Mouse (Mus musculus): ENCODE results near the gene Colgalt1.

Colgalt1 gene

DNA sequence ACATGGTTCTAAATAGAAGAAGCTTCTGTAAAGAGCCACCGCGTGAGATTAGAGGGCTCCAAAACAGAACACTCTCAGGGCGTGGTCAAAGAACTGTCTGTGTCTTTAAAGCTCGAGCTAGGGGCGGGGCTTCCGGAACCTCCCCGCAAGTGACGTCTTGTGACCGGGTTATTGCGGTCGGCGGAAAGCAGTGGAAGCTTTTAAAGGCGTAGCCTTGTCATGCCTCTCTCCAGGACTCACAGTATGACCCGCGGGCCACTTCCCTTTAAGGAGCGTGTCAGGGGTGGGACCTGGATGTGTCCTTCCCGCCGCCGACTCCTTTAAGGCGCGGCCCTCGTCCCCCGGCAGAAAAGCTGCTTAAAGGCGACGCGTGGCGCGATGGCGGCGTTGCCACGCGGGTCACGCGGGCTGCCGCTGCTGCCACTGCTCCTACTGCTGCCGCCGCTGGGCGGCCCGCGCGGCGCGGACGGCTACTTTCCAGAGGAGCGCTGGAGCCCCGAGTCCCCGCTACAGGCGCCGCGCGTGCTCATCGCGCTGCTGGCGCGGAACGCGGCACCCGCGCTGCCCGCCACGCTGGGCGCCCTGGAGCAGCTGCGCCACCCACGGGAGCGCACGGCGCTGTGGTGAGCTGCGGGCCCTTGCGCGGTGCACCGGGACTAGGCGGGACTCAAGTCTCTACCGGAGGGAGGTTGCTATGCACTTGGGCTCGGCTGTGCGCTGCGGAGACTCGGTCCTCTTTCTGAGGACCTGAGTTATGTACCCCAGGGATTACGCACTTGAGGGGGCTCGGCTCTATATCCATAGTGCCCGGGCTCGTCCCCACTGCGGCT is at the start of gene Colgalt1:
Colgalt1 (plus strand) TSS at position 177 of the 830 bp plus-strand sequence.
- DNase-seq (ENCODE audit: low spot score in 2 of 2) = peak; percentile 96 to 98

GRCm38 (mm10) chr8:71561401-71561800 is 49.4 kb upstream of the Colgalt1 start:
- no peak for DNase-seq (ENCODE audit: low spot score in 2 of 2)

GRCm38 (mm10) chr8:71562751-71563150 is 48.0 kb upstream of the Colgalt1 start:
- peak in 1 of 2 experiments; percentile 60 for DNase-seq (ENCODE audit: low spot score in 2 of 2)

DNA sequence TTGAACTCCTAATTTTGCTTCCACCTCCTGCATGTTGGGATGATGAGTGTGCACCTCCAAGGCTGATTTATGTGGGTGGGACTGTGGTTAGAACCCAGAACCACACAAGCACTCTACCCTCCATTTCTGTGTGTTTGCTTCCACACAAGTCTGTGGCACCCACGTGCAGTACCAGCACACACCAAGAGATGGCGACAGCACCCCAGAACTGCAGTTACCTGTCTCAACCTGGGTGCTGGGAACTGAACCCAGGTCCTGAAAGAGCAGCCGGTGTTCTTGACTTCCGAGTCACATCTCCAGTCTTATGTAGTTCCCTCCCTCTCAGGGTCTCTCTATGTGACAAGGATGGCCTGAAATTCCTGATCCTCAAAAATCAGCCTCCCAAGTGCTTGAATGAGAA is 46.8 kb upstream of the Colgalt1 start:
- no peak for DNase-seq (ENCODE audit: low spot score in 2 of 2)

- DNase-seq (ENCODE audit: low spot score in 2 of 2) = no peak
Measured at GRCm38 (mm10) chr8:71566501-71566900, 44.3 kb upstream of the Colgalt1 start, which contains the start of gene Nxnl1. Gene Nxnl1, minus strand, starts transcription at chr8:71566601.

DNA sequence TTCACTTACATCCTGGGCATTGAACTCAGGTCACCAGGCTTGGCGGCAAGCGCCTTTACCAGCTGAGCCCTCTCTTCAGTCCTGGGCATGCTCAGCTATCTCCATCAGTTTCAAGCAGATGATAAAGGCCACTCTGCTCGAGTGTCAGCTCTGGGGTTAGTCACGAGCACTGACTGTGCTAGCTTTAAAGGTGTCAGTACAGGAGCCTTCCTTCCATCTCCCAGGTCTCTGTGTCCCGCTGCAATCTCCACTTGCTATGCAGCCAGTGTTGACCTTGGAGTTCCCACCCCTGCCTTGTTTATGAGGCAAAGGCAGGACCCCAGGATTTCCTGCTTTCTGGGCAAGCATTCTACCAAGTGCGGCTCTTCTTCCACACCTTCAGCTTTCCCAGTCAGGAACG is 43.2 kb upstream of the Colgalt1 start:
- DNase-seq (ENCODE audit: low spot score in 2 of 2) = no peak

- peak in 1 of 2 experiments; percentile 70 for DNase-seq (ENCODE audit: low spot score in 2 of 2)
Measured at GRCm38 (mm10) chr8:71568387-71568937, 42.3 kb upstream of the Colgalt1 start, which contains the start of gene Slc27a1. Gene Slc27a1, plus strand, starts transcription at chr8:71568882.

GRCm38 (mm10) chr8:71568941-71569340 is 41.9 kb upstream of the Colgalt1 start:
- DNase-seq (ENCODE audit: low spot score in 2 of 2) = no peak

DNA sequence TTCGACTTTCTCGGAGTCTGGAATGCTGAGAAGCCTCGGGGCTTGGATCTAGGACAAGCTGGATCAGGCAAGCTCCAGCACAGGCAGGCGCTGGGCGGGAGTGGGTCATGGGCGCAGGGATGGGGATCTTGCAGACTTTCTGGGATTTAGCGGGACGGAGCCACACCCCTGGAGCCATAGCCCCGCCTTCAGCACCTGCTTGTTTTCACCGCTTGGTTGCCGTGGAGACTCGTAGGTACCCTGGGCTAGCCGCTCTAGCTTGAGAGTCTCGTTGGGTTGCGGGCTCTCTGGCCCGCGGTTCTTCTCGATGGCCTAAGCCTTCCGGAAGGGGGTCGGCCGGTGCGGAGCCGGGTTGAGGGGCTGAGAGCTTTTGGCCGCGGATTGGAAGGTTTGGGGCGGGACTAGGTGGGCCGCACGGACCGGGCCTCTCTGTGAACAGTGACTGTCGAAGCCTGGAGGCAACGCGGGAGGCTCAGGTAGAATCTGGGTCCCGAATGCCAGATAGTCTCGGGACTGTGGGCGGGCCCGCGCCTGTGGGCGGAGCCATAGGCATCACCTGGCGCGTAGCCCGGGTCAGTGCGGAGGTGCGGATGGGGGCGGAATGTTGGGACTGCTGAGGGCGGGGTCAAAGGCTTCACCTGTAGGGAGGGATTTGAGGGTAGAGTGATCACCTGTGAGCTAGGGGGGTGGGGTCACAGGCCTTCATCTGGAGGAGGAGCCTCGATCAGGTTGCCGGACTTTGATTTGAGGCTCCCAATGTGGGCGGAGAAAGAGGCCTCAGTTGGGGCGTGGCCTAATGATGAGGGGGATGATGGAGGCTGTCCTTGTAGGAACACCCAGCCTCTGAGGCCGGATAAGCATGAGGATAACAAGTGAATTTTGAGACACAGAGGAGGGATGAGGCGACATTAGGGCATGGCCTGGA is 41.2 kb upstream of the Colgalt1 start:
- DNase-seq (ENCODE audit: low spot score in 2 of 2) = peak; percentile 87 to 88

- DNase-seq (ENCODE audit: low spot score in 2 of 2) = peak; percentile 93 to 96
Measured at GRCm38 (mm10) chr8:71570291-71570954, 40.4 kb upstream of the Colgalt1 start.

GRCm38 (mm10) chr8:71572077-71572476 is 38.7 kb upstream of the Colgalt1 start:
- no peak for DNase-seq (ENCODE audit: low spot score in 2 of 2)

DNA sequence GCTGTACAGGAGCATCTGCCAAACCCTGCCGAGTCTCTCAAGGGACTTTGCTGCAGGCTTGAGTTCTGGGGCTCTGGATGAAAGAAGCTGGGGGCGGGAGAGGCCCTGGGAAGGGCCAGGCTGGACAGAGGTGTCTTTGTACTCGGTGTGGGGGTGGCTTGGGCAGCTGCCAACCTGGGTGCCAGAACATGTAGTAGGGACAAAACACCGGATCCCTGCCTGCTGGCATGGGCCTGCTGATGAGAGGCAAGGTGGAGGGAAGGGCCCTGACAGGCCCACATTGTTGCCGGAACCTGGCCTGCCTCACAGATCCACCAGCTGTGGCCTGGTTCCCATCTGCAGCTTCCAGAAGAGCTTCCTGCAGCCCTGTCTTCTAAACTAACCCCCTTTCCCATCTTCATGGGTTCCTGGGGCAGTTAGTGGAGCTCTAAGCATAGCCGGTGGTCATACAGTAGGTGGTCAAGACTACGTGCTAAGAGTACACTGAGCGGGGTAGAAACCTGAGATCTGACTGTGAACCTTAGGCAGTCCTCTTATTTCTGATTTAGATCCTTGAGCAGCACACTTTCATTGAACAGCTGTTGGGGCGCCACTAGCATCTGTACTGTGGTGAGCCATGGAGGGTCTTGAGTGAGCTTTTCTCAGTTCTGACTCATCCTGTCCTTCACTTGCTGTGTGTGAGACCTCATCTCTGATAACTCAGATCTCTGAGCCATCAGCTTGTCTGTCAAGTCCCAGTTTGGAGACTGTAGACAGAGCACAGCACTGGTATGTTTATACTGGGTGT is 37.8 kb upstream of the Colgalt1 start:
- peak; percentile 83 to 89 for DNase-seq (ENCODE audit: low spot score in 2 of 2)

DNA sequence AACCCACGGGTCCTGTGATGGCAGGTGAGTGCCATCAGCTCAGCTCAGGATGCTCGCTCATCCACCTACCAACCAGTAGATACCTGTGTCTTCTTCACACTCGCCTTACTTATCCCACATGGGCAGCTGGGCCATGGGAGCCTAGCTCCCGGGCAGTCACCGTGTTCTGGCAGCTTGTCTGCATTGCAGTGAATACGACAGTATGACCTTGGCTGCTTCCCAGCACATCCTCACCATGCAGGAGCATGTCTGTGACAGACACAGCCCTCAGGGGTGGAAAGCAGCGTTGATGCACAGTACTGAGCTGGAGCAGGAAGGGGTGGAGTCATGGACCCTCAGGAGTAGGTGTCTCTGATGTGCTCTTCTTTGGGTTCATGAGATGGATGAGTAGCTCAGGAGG is 36.4 kb upstream of the Colgalt1 start:
- DNase-seq (ENCODE audit: low spot score in 2 of 2) = no peak

GRCm38 (mm10) chr8:71575020-71575419 is 35.8 kb upstream of the Colgalt1 start:
- DNase-seq (ENCODE audit: low spot score in 2 of 2) = no peak

GRCm38 (mm10) chr8:71577856-71578387 is 32.9 kb upstream of the Colgalt1 start:
- no peak for DNase-seq (ENCODE audit: low spot score in 2 of 2)

- DNase-seq (ENCODE audit: low spot score in 2 of 2) = no peak
Measured at GRCm38 (mm10) chr8:71579009-71579408, 31.8 kb upstream of the Colgalt1 start.

- DNase-seq (ENCODE audit: low spot score in 2 of 2) = no peak
Measured at GRCm38 (mm10) chr8:71579476-71579875, 31.3 kb upstream of the Colgalt1 start.

DNA sequence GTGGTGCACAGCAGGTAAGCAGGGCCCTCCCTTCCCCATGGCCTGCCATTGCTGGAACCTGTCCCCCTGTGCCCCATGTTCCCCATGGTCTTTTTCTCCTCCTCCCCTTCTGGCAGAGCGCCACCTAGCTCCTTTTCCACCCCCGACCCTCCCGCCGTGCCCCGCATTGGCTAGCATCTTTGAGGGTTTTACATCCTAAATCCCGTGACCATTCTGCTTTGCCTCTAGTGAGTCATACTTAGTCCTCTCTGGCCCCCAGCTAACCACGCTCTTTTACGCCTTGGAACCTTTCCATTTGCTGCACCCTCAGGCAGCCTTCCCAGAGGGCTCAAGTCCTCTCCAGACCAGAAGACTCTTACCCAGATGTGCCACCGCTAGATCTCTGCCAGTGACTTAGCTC is 30.6 kb upstream of the Colgalt1 start:
- DNase-seq (ENCODE audit: low spot score in 2 of 2) = no peak

- DNase-seq (ENCODE audit: low spot score in 2 of 2) = no peak
Measured at GRCm38 (mm10) chr8:71586891-71587290, 23.9 kb upstream of the Colgalt1 start.

- no peak for DNase-seq (ENCODE audit: low spot score in 2 of 2)
Measured at GRCm38 (mm10) chr8:71588762-71589161, 22.0 kb upstream of the Colgalt1 start.

Measured in frontal cortex, postnatal 10 days (tissue).